Mouse (Mus musculus) lung, embryonic 16.5 days (tissue): ENCODE results near the gene Rprd1b. TPM values are rescaled to one million over a fixed set of nuclear protein-coding genes. Genes with fewer than 3 reads are reported as not detected.

Experiments
- ATAC-seq: fragments of 200-750 bp; cut with Nextera tagmentation; 2 replicates; pipeline ENCODE4 v1.8.0; 2017; ENCODE audit warnings: low read depth, mild to moderate bottlenecking, moderate library complexity
- H3K27ac ChIP-seq: fragments of 300-500 bp; sonication (generic); 2 replicates; pipeline ENCODE4 v1.5.1; 2014; ENCODE audit warnings: mild to moderate bottlenecking, control low read depth, low read length
- H3K27me3 ChIP-seq: fragments of 300-500 bp; sonication (generic); 2 replicates; pipeline ENCODE4 v1.6.1; 2014; ENCODE audit warnings: low read depth, low read length, mixed read lengths; ENCODE audit not compliant: control insufficient read depth, insufficient read depth
- H3K36me3 ChIP-seq: fragments of 300-500 bp; sonication (generic); 2 replicates; pipeline ENCODE4 v1.6.1; 2014; ENCODE audit warnings: low read length; ENCODE audit not compliant: control insufficient read depth, insufficient read depth
- H3K4me1 ChIP-seq: fragments of 300-500 bp; sonication (generic); replicated peaks from 2 replicates; pipeline ENCODE4 v1.6.1; 2014; ENCODE audit warnings: low read length, mixed read lengths; ENCODE audit not compliant: control insufficient read depth, insufficient read depth
- H3K4me2 ChIP-seq: fragments of 300-500 bp; sonication (generic); 2 replicates; pipeline ENCODE4 v1.6.1; 2014; ENCODE audit warnings: low read depth, low read length, control low read depth
- H3K4me3 ChIP-seq: fragments of 300-500 bp; sonication (generic); 2 replicates; pipeline ENCODE4 v1.5.1; 2014; ENCODE audit warnings: mild to moderate bottlenecking, low read length, control low read depth
- H3K9ac ChIP-seq: fragments of 300-500 bp; sonication (generic); 2 replicates; pipeline ENCODE4 v1.6.1; 2014; ENCODE audit warnings: low read length, control low read depth
- H3K9me3 ChIP-seq: fragments of 300-500 bp; sonication (generic); 2 replicates; pipeline ENCODE4 v1.6.1; 2016; ENCODE audit warnings: low read length; ENCODE audit not compliant: control insufficient read depth
- WGBS: fragments of 180-500 bp; shearing (Covaris S2); extraction: QIAGEN DNeasy Blood & Tissue Kit; methylation state at CpG from one replicate; pipeline ENCODE4 v1.1.7; 2014; 5-methylcytosine and 5-hydroxymethylcytosine counted together
- polyA plus RNA-seq: library from polyadenylated mRNA; unstranded; fragments of >200 nt; fragmentation: Nextera tagmentation; extraction: Ambion mirVana; gene quantifications from 2 replicates; pipeline ENCODE4 v1.2.1, GENCODE M21; 2015

The Rprd1b gene
- polyA plus RNA-seq, 1 experiment from 2014 or later = 43.4 TPM

DNA sequence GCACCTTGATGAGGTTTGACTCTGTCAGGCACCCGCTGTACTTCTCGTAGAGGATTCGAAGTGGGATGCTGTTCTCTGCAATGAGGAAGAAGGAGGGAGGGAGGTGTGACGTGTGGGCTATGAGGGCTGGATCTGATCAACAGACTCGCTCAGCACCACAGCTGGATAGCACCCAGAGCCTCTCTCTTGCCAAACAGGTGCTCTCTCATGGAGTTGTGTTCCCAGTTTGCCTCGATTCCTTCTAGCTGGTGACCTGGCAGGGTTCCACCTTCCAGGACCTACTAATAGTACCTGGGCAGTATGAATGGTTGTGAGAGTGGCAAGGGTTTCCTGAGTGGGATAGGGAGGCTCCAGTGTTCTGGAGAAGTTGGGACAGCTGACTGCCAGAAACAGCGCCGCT, 91.9 kb downstream of the Rprd1b start:
- H3K9me3 ChIP-seq = no peaks in the 10 kb centered on the region
- WGBS = 77% methylated on average over 8 of the region's 8 CpGs
- no peak overlapping the region for H3K4me3 ChIP-seq
- no peak overlapping the region for H3K4me2 ChIP-seq
- no peak for ATAC-seq
- H3K27ac ChIP-seq = no peak overlapping the region
- H3K27me3 ChIP-seq = no peaks in the 10 kb centered on the region
- peaks cover 24% of the 10 kb centered on the region for H3K4me1 ChIP-seq
- no peak overlapping the region for H3K9ac ChIP-seq
- peaks cover 25% of the 10 kb centered on the region for H3K36me3 ChIP-seq

DNA sequence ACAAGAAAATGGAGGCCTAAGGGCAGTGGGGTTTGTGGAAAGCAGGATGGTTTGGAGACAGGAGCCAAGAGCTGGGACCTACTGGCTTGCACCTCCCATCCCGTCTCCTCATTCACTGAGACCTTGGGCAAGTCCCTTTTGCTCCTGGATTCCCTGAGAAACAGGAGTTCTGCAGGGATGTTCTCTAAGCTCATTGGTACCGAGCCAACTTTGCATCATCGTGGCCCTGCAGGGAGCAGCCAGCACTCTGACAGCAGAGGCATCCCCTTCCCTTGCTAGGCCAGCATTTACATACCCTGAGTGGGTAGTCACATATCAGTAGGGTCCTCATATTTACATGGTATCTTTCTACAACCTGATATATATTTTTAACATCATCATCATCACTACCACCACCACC, 92.6 kb downstream of the Rprd1b start:
- Histone ChIP-seq H3K4me1 (peaks cover 24% of the 10 kb centered on the region), H3K27me3 (no peaks in the 10 kb centered on the region), H3K27ac (no peak overlapping the region), H3K4me3 (no peak overlapping the region), H3K4me2 (no peak overlapping the region), H3K9ac (no peak overlapping the region), H3K36me3 (peaks cover 29% of the 10 kb centered on the region), H3K9me3 (no peaks in the 10 kb centered on the region)
- ATAC-seq = no peak
- 69% methylated on average over 3 of the region's 3 CpGs for WGBS

DNA sequence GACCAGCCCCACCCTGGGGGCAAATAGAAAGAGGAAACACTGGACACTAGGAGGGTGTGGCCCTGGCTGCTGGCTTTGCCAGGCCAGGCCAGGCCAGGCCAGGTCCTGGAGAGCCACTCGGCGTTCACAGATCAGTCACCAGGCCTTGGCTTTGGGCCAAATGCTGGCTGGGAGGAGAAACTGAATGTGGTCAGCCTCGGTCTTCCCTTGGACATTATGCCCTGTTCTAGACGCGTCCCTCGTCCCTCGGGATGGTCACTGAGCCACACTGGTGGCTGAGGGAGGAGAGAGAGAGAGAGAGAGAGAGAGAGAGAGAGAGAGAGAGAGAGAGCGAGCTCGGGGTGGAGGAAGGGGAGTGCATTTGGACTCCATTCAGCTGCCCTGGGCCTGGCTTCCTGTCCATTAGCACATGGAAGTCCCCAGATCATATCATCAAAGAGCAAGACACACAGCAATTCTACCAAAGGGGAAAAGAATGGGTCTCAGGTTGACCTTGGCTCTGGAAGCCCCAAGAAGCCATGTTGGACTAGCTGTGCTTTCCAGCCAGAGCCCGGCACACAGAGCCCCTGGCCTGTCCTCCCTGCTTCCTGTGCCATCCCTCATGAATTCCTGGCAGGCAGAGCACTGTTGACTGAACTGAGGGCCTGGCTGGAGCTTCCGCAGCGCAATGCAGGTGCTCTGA, 93.5 kb downstream of the Rprd1b start:
- Histone ChIP-seq H3K4me1 (peaks cover 16% of the 10 kb centered on the region), H3K27ac (peak overlapping the region; percentile 80)
- peak; percentile 73 for ATAC-seq

DNA sequence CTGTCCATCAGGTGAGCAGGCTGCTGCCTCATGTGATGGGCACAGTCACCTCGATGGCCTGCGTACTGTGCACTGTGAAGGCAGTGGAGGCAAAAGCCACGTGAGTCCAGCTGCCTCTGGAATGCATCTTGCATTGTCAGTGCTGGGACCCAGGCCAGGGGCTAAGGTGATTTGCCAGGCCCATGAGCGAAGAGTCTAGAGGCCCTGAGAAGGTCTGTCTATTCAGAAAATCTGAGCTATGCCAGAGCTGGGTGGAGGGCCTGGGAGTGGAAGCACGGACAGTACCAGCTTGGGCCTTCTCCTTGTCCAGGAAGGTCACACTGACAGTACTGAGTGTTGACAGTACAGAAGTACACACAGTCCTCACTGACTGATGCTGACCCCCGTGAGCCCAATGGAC, 94.5 kb downstream of the Rprd1b start:
- H3K4me3 ChIP-seq = no peak overlapping the region

More for the DNA sequence above, 93.5 kb downstream of the Rprd1b start:
- H3K4me3 ChIP-seq = no peak overlapping the region
- H3K9ac ChIP-seq = peak overlapping the region; percentile 44
- 31% methylated on average over 12 of the region's 12 CpGs for WGBS
- no peaks in the 10 kb centered on the region for H3K9me3 ChIP-seq
- H3K4me2 ChIP-seq = no peak overlapping the region
- H3K36me3 ChIP-seq = peaks cover 34% of the 10 kb centered on the region
- H3K27me3 ChIP-seq = no peaks in the 10 kb centered on the region

DNA sequence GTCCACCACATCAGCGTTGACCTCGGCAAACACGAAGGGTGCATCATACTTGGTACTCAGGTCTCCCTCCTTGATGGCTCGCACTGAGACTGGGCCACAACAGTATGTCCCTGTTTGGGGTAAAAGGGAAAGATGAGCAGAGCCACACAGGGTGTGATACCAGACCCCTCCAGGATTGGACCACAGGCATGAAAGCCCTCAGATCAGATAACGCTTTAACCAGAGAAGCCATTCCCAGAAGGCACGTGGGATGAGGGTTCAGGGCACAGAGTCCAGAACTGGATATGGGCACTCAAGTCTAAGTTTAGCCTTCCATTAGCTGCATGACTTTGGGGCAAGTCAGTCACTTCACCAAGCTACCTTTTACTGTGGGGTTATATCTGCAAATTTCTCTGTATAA, 98.9 kb downstream of the Rprd1b start:
- peaks cover 29% of the 10 kb centered on the region for H3K4me1 ChIP-seq
- H3K36me3 ChIP-seq = peaks cover 28% of the 10 kb centered on the region
- peak overlapping the region; percentile 76 for H3K27ac ChIP-seq
- 85% methylated on average over 6 of the region's 6 CpGs for WGBS
- ATAC-seq = no peak
- H3K27me3 ChIP-seq = no peaks in the 10 kb centered on the region
- H3K9me3 ChIP-seq = no peaks in the 10 kb centered on the region
- no peak overlapping the region for H3K4me2 ChIP-seq
- H3K4me3 ChIP-seq = no peak overlapping the region
- no peak overlapping the region for H3K9ac ChIP-seq

More for the DNA sequence above, 94.5 kb downstream of the Rprd1b start:
- H3K27me3 ChIP-seq = no peaks in the 10 kb centered on the region
- no peak for ATAC-seq
- H3K9me3 ChIP-seq = no peaks in the 10 kb centered on the region
- H3K4me2 ChIP-seq = no peak overlapping the region
- peaks cover 36% of the 10 kb centered on the region for H3K36me3 ChIP-seq
- H3K27ac ChIP-seq = peak overlapping the region; percentile 80
- no peak overlapping the region for H3K9ac ChIP-seq
- 73% methylated on average over 6 of the region's 6 CpGs for WGBS
- H3K4me1 ChIP-seq = peaks cover 21% of the 10 kb centered on the region

DNA sequence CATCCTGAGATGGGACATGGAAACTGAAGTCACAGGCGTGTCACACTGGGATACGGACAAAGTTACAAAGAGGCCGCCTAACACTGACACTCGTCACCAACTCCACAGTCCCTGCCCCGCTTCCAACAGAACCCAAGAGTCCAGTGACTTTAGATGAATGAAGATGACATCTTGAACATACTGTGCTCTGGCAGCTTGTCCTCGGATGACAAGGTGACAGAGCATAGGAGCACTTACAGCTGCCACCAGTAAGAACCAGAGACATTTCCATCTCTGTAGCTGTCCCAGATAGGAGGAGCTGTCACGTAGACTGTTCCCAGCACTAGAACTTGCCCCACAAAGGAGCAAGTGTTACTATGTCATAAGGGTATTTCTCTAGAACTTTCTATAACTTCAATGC, 99.6 kb downstream of the Rprd1b start:
- Histone ChIP-seq H3K4me3 (no peak overlapping the region), H3K27me3 (no peaks in the 10 kb centered on the region), H3K36me3 (peaks cover 29% of the 10 kb centered on the region), H3K9ac (no peak overlapping the region), H3K27ac (peak overlapping the region; percentile 91), H3K4me2 (no peak overlapping the region), H3K4me1 (peaks cover 25% of the 10 kb centered on the region), H3K9me3 (no peaks in the 10 kb centered on the region)
- peak; percentile 94 for ATAC-seq
- WGBS = 61% methylated on average over 7 of the region's 7 CpGs

DNA sequence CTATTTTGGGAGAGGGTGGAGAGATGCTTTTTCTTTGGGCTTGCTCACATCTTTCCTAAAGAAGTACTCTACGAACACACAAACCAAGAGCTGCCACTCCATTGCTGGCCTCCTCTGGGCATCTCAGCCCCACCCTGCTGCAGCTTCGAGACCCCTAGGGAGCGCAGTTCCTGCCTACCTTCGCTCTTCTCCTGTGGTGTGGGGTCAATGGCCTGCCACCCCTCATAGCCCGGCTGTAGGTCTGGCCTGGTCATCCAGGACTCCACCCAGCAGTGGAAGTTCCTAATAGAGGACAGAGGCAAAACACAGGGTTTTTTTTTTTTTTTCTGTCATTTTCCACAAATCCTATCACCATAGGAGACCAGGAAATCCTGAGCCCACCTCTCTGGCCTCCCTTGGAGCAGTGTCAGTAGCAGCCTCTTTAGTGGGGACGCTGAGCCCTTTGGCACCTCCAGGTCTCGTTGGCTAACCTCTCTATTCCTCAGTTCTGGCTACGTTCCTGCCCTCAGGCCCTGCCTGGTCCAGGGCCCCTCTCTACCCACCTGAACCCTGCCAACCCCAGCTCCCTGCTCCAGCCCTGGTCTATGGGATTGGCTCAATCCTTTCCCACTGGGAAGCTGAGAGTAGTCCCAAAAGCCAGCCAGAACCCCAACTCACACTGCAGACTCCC, 100.3 kb downstream of the Rprd1b start:
- Histone ChIP-seq H3K9ac (peak overlapping the region; percentile 33), H3K9me3 (no peaks in the 10 kb centered on the region), H3K36me3 (peaks cover 27% of the 10 kb centered on the region), H3K27me3 (no peaks in the 10 kb centered on the region), H3K4me2 (no peak overlapping the region), H3K4me3 (no peak overlapping the region), H3K4me1 (peaks cover 25% of the 10 kb centered on the region), H3K27ac (peak overlapping the region; percentile 91)
- peak; percentile 15; the same call in 1 of the 2 replicates for ATAC-seq
- WGBS = 69% methylated on average over 8 of the region's 8 CpGs

DNA sequence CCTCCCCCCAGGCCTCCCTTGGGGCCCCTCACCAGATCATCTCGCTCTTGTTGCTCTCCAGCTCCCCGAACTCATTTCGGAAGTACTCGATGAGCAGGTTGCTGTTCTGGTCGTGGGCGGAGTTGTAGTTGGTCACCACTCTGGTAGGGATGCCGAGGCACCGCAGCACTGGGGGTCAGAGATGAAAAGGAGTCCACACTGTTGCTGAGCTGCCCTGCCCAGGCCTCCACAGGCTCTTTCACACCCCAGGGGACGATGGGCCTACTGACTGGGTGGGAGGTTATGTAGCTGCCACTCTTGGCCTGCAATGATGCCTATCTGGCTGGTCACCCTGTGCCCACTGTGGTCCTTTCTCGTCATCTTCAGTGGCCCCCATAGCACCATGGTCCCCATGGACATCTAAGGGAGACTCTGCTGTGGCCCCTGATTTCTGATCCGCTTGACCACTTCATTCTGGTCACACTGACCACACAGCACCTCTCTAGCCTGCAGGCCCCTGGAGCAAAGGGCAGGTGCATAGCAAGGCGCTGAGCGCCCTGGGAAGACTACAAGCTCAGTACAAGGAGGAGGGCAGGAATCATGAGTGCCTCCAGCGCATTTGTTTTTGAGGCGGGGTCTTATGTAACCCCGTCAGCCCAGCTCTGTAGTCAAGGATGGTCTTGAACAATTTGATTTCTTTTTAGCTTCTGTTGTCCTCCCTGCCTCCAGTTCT, 101.2 kb downstream of the Rprd1b start:
- H3K36me3 ChIP-seq = peaks cover 27% of the 10 kb centered on the region
- H3K9me3 ChIP-seq = no peaks in the 10 kb centered on the region
- no peak overlapping the region for H3K4me2 ChIP-seq
- ATAC-seq = no peak
- no peak overlapping the region for H3K9ac ChIP-seq
- peaks cover 25% of the 10 kb centered on the region for H3K4me1 ChIP-seq
- 82% methylated on average over 16 of the region's 16 CpGs for WGBS
- H3K27me3 ChIP-seq = no peaks in the 10 kb centered on the region
- no peak overlapping the region for H3K4me3 ChIP-seq
- peak overlapping the region; percentile 91; the same call in 1 of the 2 replicates for H3K27ac ChIP-seq

DNA sequence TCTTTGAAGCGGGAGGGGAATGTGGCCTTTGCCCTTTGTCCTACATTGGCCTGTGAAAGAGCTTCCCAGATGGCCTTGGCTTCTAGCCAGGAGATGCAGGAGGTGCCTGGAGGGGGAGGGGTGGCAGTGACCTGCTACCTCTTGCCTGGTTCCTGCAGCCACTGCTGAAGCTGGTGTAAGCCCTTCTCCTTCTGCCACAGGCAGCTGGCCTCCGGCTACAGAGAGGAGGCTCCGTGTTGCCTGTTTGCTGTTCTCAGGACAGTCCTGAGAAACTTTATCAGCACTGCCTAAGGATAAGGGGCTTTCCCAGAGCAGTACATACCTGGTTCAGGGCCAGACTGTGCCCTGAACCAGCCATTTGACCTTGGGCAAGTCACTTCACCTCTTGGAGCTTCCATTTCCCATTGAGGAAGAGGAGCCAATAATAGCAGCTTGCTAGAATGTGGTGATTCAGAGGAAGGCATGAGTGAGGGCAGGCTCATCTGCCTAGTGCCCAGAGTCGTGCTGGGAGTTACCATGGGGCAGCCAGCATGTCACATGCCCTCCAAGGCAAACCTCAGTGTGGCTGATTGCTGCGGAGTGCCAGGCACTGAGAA, 102.2 kb downstream of the Rprd1b start:
- WGBS = 35% methylated on average over 5 of the region's 5 CpGs
- Histone ChIP-seq H3K27ac (no peak overlapping the region), H3K36me3 (peaks cover 20% of the 10 kb centered on the region), H3K27me3 (no peaks in the 10 kb centered on the region), H3K9ac (no peak overlapping the region), H3K4me3 (no peak overlapping the region), H3K4me2 (no peak overlapping the region), H3K9me3 (no peaks in the 10 kb centered on the region), H3K4me1 (peaks cover 25% of the 10 kb centered on the region)
- ATAC-seq = no peak
